Mouse (Mus musculus): ENCODE measurements at regions not wholly inside any gene's neighbourhood (a gene's known extent, or its start where the extent isn't known, plus 50 kb on each side); places are given as distances from the start of the nearest gene placed in this dataset.

DNA sequence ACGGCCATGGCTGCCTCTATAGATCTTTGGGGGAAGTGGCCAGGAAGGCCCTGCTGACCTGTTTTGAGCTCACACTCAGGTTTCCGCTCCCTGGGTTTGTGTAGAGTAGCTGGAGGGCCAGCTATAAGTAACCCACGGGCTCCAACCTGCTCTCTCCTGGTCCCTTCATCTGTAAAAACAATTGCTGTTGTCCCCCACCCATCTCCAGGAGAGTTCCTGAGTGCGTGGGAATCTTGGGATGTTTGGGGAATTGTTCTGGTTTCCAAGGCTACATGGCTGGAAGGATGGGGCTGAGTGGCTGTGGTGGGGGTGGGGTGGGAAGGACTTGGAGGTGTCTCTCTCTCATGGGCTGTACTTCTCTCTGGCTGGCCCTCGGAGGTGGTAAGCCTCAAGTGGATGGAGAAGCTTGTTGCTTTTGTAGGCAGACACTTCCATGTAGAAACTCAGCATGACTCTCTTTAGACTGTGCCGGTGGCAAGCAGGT is 86.0 kb downstream of the Ackr3 start:
- TF ChIP-seq POLR2A (IDR thresholded peaks at IDR 0.05; ENCODE audit: borderline replicate concordance, control insufficient read depth, low read depth, low read length) (no peak), CTCF (IDR thresholded peaks at IDR 0.05; ENCODE audit: control insufficient read depth, insufficient read depth, low read length) (no peak)
